Mouse (Mus musculus) spleen, postnatal 14 days (tissue): ENCODE measurements at regions not wholly inside any gene's neighbourhood (a gene's known extent, or its start where the extent isn't known, plus 50 kb on each side); places are given as distances from the start of the nearest gene placed in this dataset.

Experiments
- DNase-seq, 2 experiments: peaks; one replicate each; pipeline ENCODE4 v3.0.0; 2021 to 2022; ENCODE audit warnings: low spot score in 2 of 2

DNA sequence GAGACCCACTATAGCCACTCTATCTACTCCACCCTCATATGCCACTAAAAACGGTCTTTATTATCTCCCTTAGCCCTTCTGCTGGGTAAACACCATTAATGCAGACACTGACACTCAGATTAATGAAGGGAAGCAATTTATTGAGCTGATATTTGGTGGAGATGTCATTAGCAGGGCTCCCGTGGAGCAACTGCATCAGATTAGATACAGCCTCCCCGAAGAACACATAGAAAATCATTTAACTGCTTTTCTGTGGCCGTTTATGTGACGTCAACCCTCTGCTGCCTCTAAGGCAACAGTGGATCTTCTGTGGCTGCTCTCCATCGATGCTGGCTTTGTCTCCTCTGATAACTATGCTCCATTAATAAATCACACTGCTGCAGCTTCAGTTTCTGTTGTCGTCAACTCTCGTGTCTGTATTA is 207.2 kb upstream of the Hnrnpa3 start:
- DNase-seq = no peak

DNA sequence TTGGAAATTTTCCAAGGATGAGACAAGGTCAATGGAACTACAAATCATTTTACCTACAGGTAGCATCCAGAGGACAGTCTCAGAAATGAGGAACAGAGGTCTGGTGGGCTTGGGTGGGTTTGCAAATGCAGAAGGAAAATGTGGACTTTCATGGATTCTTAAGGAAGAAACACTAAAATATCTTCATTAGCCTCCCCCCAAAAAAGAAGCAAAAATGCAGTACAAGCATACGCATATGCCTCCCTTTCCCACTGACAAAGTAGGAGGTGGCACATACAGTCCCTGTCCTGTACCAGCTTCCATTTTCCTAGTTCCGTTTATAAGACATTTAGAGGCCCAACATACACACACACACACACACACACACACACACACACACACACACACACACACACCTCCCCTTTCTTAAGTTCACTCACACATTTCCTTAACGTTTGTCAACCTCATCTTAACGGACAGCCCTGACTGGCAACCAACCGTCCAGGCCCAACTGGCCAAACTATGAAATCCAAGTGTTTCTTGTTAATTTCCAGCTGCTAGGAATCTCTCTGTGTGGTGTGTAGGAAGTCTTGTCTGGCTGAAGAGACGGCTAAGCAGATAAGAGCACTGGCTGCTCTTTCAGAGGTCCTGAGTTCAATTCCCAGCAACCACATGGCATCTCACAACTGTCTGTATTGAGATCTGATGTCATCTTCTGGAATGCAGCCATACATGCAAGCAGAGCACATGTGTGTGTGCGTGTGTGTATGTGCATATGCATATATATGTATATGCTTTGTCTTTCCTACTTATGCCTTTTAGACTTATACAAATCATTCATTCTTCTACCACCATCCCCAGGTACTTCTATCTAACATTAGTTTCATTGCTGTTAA is 206.6 kb upstream of the Hnrnpa3 start:
- no peak for DNase-seq

DNA sequence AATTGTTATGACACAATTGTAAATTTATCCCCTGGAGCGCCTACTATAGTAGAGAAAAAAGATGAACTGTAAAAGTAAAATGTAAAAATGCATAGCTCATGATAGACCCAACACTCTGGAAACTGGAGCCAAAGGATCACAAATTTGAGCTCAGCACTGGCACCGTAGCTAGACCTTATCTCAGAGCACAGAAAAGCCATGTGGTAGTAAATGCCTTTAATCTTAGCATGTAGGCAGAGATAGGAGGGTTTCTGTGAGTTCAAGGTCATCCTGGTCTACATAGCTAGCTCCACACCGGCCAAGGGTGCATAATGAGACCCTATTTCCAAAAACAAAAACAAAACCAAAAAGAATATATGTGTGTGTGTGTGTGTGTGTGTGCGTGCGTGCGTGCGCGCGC is 203.6 kb upstream of the Hnrnpa3 start:
- DNase-seq = no peak

DNA sequence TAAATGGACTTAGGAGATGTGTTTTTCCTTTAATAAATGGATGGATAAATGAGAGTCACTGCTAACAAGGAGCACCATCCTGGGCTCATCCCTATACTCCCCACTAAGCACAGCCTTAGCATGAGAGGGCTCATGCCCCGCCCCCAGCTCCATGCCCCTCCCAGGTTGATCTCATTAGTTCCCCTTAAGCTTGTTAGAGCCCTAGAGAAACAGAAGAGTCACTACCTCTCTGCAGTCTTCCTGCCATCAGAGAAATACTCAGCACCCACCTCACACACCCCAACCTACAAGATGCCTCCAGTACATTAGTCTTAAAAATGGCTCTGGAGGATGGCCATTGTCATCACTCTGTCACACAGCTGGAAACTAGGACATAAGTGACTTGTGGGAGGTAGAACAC is 202.8 kb upstream of the Hnrnpa3 start:
- no peak for DNase-seq

DNA sequence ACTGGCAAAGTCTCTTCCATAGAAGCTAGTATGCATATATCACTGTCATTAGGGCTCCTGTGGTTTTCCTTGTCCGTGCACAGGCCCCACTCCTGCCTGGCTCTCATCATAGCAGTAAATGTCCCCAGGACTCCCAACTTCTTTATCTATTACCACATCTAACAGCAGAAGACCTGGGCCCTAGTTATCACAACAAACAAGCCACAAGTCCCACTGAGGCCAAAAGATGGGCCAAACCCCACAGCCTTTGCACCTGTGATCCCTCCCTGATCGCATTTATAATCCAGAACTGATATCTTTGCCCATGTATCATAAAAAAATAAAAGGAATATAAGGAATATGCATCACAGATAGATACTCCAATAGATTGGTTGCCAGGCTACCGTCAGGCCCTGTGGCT is 201.6 kb upstream of the Hnrnpa3 start:
- no peak for DNase-seq

DNA sequence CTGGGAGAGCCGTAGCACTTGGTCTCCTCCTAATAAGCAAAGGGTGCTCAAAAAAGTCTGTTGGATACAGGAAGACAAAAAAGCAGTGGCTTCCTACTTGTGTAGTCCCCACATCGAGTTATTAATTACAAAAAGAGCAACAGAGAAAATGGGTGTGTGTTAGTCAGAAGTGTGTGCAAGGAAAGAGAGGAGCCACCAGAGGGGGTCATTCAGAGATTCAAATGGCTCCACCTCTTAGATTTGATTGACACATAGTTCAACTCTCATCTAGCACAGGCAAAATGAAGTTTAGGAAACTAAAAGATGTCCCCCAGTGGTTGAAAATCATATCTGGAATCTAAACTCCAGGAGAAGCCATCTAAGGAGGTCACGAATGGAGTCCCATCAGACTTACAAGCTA is 200.2 kb upstream of the Hnrnpa3 start:
- no peak for DNase-seq

DNA sequence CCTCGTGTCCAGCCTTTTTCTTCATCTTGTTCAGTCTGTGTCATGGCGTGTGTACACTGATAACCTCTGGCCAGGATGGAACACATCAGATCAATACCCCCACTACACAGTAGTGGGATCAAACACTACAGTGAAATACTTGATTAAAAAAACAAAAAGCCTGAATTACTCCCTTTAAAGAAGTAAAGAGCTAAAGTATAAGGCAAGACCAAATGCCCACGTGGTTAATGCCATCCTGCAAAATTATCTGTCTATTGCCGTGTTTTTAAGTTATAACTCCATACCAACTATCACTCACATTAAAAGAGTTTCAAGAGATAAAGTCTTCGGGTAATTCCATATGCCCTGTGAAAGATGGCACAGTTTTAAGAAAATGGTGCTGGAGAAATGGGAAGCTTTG is 198.6 kb upstream of the Hnrnpa3 start:
- DNase-seq = no peak

DNA sequence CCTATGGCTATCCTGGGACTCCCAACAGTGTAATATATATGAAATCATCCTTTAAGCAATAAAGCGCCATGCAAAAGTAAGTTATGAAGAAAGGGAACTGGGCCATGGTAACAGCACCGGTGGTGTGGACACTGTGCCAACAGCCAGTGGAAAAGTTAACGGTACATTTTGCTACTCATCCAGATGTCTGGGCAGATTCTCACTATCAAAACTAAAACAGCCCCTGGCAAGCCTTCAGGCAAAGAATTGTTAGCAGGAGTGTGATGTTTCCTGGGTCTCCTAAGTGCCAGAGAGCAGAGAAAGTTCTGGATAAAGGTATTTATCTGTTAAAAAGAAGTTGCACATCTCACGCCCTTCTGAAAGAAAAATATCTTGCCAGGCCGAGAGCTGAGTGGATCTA is 198.0 kb upstream of the Hnrnpa3 start:
- no peak for DNase-seq

DNA sequence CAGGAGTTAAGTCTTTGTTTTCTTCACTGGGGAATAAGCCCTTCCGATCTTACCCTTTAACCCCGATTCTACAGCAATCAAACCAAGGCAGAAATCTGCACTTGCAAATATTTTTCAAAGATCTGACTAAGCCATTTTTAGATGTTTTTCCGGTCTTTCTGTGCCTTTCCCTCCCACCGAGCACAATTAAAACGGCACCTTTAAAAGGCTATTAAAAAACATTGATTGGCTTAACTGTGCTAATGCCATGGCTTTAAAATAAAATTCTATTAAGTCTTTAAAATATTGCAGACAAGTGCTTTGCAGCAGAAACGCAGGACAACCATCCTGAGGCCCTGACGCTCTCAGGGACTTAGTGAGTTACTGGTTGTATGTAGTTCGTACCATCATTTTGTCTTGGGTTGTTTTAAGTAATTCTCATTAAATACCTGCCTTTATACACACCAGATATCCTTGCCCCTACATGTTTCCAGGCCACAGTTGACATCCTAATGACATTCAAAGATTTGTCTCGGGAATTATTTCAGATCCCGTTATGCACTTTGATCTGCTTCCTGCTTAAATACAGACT is 197.6 kb upstream of the Hnrnpa3 start:
- no peak for DNase-seq

DNA sequence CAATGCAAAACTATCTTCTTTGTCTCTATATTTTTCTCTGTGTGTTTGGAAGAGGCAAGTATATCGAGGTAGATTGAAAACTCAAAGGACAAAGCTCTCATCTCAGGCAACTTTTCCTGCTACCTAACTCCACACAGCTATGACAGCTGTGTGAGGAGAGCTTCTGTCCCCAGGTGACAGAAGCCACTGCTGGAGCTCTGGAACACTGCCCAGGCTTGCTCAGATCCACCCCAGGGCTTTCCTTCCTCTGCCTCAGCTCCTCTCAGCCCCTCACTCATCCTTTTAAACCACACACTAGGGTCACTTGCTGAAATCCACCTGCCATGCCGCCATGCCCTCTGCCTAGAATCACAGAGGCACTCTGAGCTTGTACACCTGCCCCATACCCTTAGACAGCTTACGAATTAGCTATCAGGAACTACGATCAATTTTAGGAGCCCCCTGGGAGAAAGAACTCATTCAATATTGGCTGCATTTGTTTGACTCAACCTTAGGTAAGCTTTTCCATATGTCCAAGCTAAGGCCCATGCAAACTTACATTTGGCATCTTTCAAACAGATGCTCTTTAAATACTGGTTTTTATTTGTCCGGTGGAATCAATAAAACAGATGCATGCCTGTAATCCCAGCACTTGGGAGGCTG is 196.9 kb upstream of the Hnrnpa3 start:
- no peak for DNase-seq

DNA sequence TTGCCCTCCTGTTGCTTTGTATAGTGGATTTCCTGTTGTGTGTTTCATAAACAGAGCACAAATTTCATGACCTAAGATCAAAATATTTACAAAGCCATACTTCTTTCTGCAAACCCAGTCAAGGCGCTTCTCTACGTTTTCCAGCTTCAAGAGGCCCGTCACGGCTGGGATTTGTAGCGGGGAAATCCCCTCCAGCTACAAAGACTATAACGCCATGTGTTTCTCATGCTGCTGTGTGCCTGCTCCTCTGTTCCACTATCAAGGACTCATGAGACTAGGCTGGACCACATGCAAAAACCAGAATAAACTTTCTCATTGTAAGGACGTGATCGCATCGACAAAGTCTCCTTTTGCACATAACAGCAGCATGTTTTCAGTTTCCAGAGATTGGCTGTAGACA is 196.0 kb upstream of the Hnrnpa3 start:
- no peak for DNase-seq

DNA sequence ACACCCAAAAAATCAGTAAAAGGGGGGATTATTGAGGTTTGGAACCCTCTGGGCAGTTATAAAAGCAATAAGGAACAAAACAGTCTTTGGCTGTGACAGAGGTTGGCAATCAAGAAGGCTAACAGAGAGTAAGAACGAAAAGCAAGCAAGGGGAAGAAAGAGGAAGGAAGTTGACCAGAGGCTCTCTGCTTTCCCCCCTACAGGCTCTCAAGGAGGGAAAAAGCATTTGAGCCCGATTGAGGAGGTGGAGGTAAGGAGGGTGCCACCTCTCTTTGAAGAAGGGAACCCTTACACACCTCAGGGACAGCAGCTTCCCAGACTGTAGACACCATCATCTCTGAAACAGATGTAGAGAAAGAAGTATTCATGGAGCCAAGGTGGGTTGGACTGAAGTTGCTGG is 194.6 kb upstream of the Hnrnpa3 start:
- no peak for DNase-seq

DNA sequence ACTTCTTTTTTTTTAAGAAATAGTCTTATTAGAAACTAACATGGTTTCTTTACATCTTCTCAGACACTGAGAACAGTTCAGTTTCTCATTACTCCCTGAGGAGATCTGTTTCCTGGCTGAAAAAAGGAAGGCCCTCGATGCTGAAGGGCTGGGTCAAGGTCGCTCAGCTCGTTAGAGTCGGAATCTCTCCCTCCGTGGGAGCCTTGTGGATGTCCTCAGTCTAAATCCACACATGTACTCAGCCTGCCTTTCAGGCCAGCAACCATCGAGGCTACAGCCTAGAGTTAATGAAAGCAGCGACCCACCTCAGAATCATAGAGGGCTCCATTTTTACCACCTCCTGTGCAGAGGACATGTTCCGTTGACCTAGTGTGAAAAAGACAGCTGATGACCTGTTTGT is 190.2 kb upstream of the Hnrnpa3 start:
- no peak for DNase-seq

DNA sequence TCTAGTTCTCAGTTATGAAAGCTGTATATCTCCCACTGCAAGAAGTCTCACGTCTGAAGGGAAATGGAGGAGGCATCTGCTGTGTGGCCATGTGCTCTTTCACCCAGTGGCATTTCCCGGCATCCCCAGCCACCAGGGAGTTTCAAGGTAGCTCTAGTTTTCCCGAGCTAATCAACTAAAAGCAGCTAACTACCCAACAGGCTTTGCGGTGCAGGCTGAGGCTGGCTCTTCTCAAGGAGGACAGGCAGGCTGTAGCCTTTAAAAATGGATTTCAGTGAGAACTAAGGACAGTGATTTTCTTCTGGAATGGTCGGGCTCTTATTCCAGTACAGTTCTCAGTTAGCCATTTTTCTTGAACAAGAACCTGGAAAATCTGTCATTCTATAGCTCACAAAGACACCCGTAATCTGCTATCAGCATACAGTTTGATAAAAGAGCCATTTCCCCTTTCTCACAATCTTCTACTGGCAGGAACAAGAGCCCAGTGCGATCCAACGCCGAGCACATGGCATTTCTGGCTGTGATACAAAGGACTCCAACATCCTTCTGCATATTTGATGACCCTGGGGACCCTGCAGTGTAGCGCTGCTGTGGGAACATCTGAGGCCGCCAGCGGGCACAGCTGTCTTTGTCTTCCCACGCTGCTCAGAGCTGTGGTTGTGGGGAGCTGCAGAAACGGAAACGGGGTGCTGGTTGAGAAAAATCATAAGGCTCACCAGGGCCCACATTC is 188.9 kb upstream of the Hnrnpa3 start:
- DNase-seq = peak in 1 of 2 experiments; percentile 4

DNA sequence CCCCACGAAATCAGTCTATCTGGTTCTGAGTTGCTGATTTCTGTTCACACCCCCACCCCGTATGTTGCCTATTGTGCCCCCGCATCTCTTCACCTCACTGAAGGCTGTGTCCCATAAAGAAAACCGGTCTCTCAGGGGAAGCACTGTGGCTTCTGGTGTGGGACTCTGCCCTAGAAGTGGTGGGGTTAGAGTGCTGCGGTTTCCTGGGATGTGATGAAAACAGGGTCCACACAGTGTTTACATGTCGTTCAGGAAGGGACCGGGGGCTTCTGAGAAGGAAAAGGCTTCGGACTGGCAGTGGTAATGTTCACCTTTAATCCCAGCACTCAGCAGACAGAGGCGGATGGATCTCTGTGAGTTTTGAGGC is 188.4 kb upstream of the Hnrnpa3 start:
- no peak for DNase-seq

DNA sequence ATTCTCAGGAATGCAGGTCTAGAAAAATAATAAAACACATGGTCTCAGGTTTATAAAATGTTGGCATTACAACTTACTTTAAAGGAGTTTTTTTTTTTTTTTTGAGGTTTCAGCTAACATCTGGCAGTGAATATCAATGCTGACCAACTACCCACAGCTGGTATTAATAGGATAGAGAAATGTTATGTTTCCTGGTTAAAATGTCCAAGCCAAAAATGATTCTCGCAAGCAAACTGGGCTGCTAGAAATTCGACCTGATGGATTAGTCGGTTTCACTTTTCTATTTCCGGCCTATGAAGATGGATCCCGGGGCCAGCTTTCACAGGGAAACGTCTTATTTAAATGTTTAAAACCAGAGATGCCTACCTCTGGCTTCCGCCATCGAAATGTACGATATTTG is 186.6 kb upstream of the Hnrnpa3 start:
- no peak for DNase-seq

DNA sequence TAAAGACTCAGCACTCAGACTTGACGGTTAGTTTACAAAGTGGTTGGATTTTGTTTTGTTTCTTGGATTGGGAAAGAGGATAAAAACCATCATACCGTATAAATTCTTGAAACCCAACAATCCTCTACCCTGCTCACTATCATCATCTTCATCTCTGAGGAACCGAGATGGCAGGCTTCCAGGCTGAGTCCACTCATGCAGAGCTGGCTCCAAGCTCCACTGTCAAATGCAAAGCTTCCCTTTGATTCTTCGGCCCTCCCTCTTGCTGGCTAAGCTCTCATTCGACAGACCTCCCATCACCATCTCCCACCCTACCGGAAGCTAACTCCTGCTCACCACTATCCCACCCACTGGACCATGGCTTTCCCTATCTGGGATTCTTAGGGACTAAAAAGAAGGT is 184.6 kb upstream of the Hnrnpa3 start:
- no peak for DNase-seq

DNA sequence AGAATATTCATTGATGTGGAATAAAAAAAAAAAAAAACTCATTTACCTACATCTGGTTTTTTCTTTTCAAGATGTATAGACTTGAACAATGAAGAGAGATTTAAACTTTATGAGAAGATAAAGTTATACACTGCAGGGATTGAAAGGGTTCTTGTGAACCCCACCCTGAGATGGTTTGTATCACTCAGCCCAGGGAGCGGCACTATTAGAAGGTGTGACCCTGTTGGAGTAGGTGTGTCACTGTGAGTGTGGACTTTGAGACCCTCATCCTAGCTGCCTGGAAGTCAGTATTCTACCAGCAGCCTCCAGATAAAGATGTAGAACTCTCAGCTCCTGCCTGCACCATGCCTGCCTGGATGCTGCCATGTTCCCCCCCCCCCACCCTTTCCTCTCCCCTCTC is 182.7 kb upstream of the Hnrnpa3 start:
- no peak for DNase-seq

DNA sequence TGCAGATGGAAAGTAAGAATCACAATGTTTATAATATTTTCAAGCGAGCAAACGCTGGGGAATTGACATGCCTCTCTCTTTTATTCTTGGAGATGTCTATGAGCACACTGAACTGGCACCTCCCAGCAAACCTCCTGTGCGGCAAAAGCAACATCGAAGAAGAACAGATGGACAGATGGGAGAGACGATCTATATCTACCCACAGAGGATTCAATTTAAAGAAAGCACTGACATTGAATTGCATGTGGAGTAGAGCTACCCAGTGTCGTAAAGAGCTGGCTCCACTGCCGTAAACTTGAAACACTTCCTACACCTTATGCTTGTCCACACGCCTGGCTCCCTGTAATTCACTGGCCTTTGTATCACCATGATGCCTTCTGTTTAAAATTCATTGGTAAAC is 182.0 kb upstream of the Hnrnpa3 start:
- no peak for DNase-seq

DNA sequence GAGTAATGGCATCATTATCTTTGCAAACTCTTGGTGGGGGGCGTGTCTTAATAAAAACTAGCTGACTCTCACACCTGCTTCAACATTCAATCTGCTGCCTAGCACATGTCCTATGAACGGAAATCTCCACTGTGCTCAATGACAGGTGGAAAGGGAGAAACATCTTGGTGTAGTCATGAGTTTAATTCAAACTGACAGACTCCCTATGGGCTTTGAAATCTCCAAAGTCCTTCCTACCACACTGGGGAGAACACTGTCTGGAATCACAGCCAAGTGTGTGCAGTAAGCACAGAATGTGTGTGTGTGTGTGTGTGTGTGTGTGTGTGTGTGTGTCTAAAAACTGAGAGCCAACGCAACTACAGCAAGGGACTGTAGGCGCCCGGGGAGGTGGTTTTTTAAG is 179.5 kb upstream of the Hnrnpa3 start:
- no peak for DNase-seq

DNA sequence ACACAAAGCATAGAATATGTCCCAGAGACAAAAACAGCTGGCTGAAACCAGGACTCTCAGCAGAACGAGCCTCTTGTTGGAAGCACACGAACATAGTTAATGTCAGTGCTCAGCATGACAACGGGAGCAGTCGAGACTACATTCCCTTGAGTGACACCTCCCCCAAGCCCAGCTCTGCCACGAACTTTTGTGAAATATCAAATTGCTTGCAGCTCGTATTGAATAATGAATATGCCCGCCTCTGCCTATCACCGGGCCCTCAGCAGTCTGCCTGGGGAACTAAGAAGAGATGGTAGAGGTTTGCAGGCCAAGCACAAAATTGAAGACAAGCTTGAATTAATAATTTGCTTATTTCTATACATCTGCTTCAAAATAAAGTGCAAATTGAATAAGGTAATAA is 177.2 kb upstream of the Hnrnpa3 start:
- DNase-seq = no peak

DNA sequence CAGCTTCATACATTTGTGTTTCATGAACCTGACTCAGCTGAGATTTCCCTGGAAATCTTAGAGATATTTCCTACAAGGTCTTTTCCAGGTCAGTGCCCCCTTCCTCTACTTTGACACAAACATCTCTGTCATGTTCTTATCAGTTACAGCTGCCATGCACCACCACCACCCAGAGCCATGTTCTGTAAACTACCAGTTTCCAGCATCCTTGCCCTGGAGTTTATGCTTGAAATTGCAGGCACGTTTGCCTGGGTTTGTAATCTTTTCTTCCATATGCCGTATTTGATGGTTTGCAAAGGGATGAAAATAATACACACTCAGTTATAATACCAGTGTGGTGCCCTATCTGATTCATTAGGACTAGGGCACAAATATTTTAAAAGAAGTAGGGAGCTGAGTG is 176.6 kb upstream of the Hnrnpa3 start:
- no peak for DNase-seq

DNA sequence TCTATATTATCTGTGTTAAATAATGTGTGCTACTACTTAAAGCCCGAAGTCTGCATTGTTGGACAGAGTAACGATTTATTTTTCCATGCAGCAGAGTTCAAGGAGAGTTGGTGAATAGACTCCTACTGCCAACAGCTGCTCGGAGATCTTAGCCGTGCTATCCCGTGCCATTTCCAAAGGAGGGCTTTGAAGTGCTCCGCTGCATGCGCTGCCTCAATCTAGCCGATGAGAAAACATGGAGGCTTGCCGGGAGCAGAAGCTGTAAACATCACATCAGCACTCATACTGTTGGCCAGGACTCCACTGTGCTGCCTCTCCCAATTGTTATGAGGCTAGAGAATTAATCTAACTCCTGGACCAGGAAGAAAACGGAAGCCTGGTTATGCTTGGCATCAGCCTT is 174.1 kb upstream of the Hnrnpa3 start:
- DNase-seq = no peak
